Mouse (Mus musculus) limb, embryonic 13.5 days (tissue): ENCODE measurements around the gene Gpn3. TPM values are rescaled to one million over a fixed set of nuclear protein-coding genes. Genes with fewer than 3 reads are reported as not detected.

Experiments used
- ATAC-seq: fragments of 200-750 bp; cut with Nextera tagmentation; 2 replicates; pipeline ENCODE4 v1.8.0; 2017; ENCODE audit warnings: low read depth, moderate number of reproducible peaks, moderate TSS enrichment; ENCODE audit not compliant: low FRiP score
- H3K27ac ChIP-seq: fragments of 300-500 bp; sonication (generic); 2 replicates; pipeline ENCODE4 v1.5.1; 2015; ENCODE audit warnings: inconsistent platforms, mild to moderate bottlenecking, moderate library complexity
- H3K27me3 ChIP-seq: fragments of 300-500 bp; sonication (generic); 2 replicates; pipeline ENCODE4 v1.6.1; 2015; ENCODE audit warnings: mild to moderate bottlenecking, inconsistent platforms
- H3K36me3 ChIP-seq: fragments of 300-500 bp; sonication (generic); 2 replicates; pipeline ENCODE4 v1.6.1; 2015; ENCODE audit warnings: inconsistent platforms, mild to moderate bottlenecking, moderate library complexity
- H3K4me1 ChIP-seq: fragments of 300-500 bp; sonication (generic); 2 replicates; pipeline ENCODE4 v1.6.1; 2015; ENCODE audit warnings: inconsistent platforms
- H3K4me2 ChIP-seq: fragments of 300-500 bp; sonication (generic); replicated peaks from 2 replicates; pipeline ENCODE4 v1.6.1; 2015; ENCODE audit warnings: inconsistent platforms, mild to moderate bottlenecking, moderate library complexity
- H3K4me3 ChIP-seq: fragments of 300-500 bp; sonication (generic); 2 replicates; pipeline ENCODE4 v1.5.1; 2015; ENCODE audit warnings: moderate library complexity, mild to moderate bottlenecking, inconsistent platforms
- H3K9ac ChIP-seq: fragments of 300-500 bp; sonication (generic); 2 replicates; pipeline ENCODE4 v1.6.1; 2015; ENCODE audit warnings: mild to moderate bottlenecking, inconsistent platforms
- H3K9me3 ChIP-seq: fragments of 300-500 bp; sonication (generic); 2 replicates; pipeline ENCODE4 v1.6.1; 2016; ENCODE audit warnings: inconsistent platforms
- WGBS: fragments of 180-500 bp; shearing (Covaris S2); methylation state at CpG from one replicate; pipeline ENCODE4 v1.1.7; 2015; 5-methylcytosine and 5-hydroxymethylcytosine counted together
- polyA plus RNA-seq: library from polyadenylated mRNA; unstranded; fragments of >200 nt; fragmentation: Nextera tagmentation; extraction: Ambion mirVana; gene quantifications from 2 replicates; pipeline ENCODE4 v1.2.1, GENCODE M21; 2015

Gpn3 gene
- polyA plus RNA-seq, 1 experiment from 2014 or later = 78.2 TPM

GRCm38 (mm10) chr5:122392227-122393004 is 20.7 kb downstream of the Gpn3 start:
- WGBS = 16% methylated on average over 19 of the region's 19 CpGs
- H3K4me1 ChIP-seq = peaks cover 7% of the 10 kb centered on the region
- no peak overlapping the region for H3K27ac ChIP-seq
- peak overlapping the region; percentile 87 for H3K9ac ChIP-seq
- peak overlapping the region; percentile 84 for H3K4me3 ChIP-seq
- no peaks in the 10 kb centered on the region for H3K9me3 ChIP-seq
- peaks cover 22% of the 10 kb centered on the region for H3K36me3 ChIP-seq
- H3K27me3 ChIP-seq = no peaks in the 10 kb centered on the region
- peak; percentile 71; the same call in 1 of the 2 replicates for ATAC-seq
- H3K4me2 ChIP-seq = peak overlapping the region; percentile 80

- no peak overlapping the region for H3K4me2 ChIP-seq
- WGBS = 57% methylated on average over 2 of the region's 2 CpGs
- H3K27ac ChIP-seq = no peak overlapping the region
- no peaks in the 10 kb centered on the region for H3K9me3 ChIP-seq
- no peak overlapping the region for H3K9ac ChIP-seq
- ATAC-seq = no peak
- peaks cover 36% of the 10 kb centered on the region for H3K36me3 ChIP-seq
- 0 out of 2 replicates have a peak overlapping the region, but pooled peaks have one; percentile 4 for H3K4me3 ChIP-seq
- no peaks in the 10 kb centered on the region for H3K27me3 ChIP-seq
- peaks cover 7% of the 10 kb centered on the region for H3K4me1 ChIP-seq
These were observed 22.2 kb downstream of the Gpn3 start for GRCm38 (mm10) chr5:122393887-122394286.

- ATAC-seq = no peak
- peaks cover 7% of the 10 kb centered on the region for H3K4me1 ChIP-seq
- H3K27ac ChIP-seq = no peak overlapping the region
- WGBS = 89% methylated on average over 10 of the region's 10 CpGs
- peaks cover 63% of the 10 kb centered on the region for H3K36me3 ChIP-seq
- no peak overlapping the region for H3K4me3 ChIP-seq
- no peaks in the 10 kb centered on the region for H3K9me3 ChIP-seq
- H3K4me2 ChIP-seq = no peak overlapping the region
- H3K9ac ChIP-seq = no peak overlapping the region
- H3K27me3 ChIP-seq = no peaks in the 10 kb centered on the region
These were observed 25.1 kb downstream of the Gpn3 start for GRCm38 (mm10) chr5:122396791-122397190.

- peaks cover 70% of the 10 kb centered on the region for H3K36me3 ChIP-seq
These were observed 25.8 kb downstream of the Gpn3 start for GRCm38 (mm10) chr5:122397495-122397894.

GRCm38 (mm10) chr5:122399871-122400270 is 28.2 kb downstream of the Gpn3 start:
- H3K4me1 ChIP-seq = no peaks in the 10 kb centered on the region
- H3K27me3 ChIP-seq = no peaks in the 10 kb centered on the region
- H3K27ac ChIP-seq = no peak overlapping the region
- WGBS = 92% methylated on average over 8 of the region's 8 CpGs
- peaks cover 88% of the 10 kb centered on the region for H3K36me3 ChIP-seq
- H3K9ac ChIP-seq = no peak overlapping the region
- H3K4me2 ChIP-seq = no peak overlapping the region
- ATAC-seq = no peak
- no peak overlapping the region for H3K4me3 ChIP-seq
- H3K9me3 ChIP-seq = no peaks in the 10 kb centered on the region

More at GRCm38 (mm10) chr5:122397495-122397894, 25.8 kb downstream of the Gpn3 start:
- Histone ChIP-seq H3K4me1 (peaks cover 4% of the 10 kb centered on the region), H3K4me3 (no peak overlapping the region), H3K9ac (no peak overlapping the region), H3K4me2 (no peak overlapping the region), H3K27me3 (no peaks in the 10 kb centered on the region), H3K27ac (no peak overlapping the region), H3K9me3 (no peaks in the 10 kb centered on the region)
- WGBS = 90% methylated on average over 8 of the region's 8 CpGs
- no peak for ATAC-seq

- no peaks in the 10 kb centered on the region for H3K27me3 ChIP-seq
- ATAC-seq = no peak
- H3K36me3 ChIP-seq = peaks cover 92% of the 10 kb centered on the region
- no peak overlapping the region for H3K4me3 ChIP-seq
- WGBS = 82% methylated on average over 18 of the region's 18 CpGs
- H3K4me1 ChIP-seq = no peaks in the 10 kb centered on the region
- H3K4me2 ChIP-seq = no peak overlapping the region
- no peak overlapping the region for H3K27ac ChIP-seq
- no peak overlapping the region for H3K9ac ChIP-seq
- H3K9me3 ChIP-seq = no peaks in the 10 kb centered on the region
These were observed 29.1 kb downstream of the Gpn3 start for GRCm38 (mm10) chr5:122400628-122401302.

GRCm38 (mm10) chr5:122401303-122401640 is 29.6 kb downstream of the Gpn3 start:
- Histone ChIP-seq H3K4me1 (no peaks in the 10 kb centered on the region), H3K9me3 (no peaks in the 10 kb centered on the region), H3K9ac (no peak overlapping the region), H3K36me3 (peaks cover 97% of the 10 kb centered on the region), H3K4me2 (no peak overlapping the region), H3K4me3 (no peak overlapping the region), H3K27me3 (no peaks in the 10 kb centered on the region), H3K27ac (no peak overlapping the region)
- 24% methylated on average over 8 of the region's 8 CpGs for WGBS
- ATAC-seq = no peak; the same call in 1 of the 2 replicates

- Histone ChIP-seq H3K27me3 (no peaks in the 10 kb centered on the region), H3K9me3 (no peaks in the 10 kb centered on the region), H3K4me1 (no peaks in the 10 kb centered on the region), H3K4me2 (no peak overlapping the region), H3K9ac (no peak overlapping the region), H3K36me3 (peaks cover 98% of the 10 kb centered on the region), H3K4me3 (no peak overlapping the region), H3K27ac (no peak overlapping the region)
- ATAC-seq = no peak
- WGBS = 69% methylated on average over 13 of the region's 13 CpGs
These were observed 30.5 kb downstream of the Gpn3 start for GRCm38 (mm10) chr5:122402160-122402559.

GRCm38 (mm10) chr5:122402772-122403171 is 31.1 kb downstream of the Gpn3 start:
- Histone ChIP-seq H3K27ac (no peak overlapping the region), H3K27me3 (no peaks in the 10 kb centered on the region), H3K9ac (no peak overlapping the region), H3K9me3 (no peaks in the 10 kb centered on the region), H3K4me2 (no peak overlapping the region), H3K4me1 (no peaks in the 10 kb centered on the region), H3K36me3 (peaks cover 96% of the 10 kb centered on the region), H3K4me3 (no peak overlapping the region)
- no peak for ATAC-seq
- WGBS = 85% methylated on average over 5 of the region's 5 CpGs

GRCm38 (mm10) chr5:122403362-122403761 is 31.7 kb downstream of the Gpn3 start:
- ATAC-seq = no peak
- no peaks in the 10 kb centered on the region for H3K4me1 ChIP-seq
- WGBS = 92% methylated on average over 12 of the region's 12 CpGs

GRCm38 (mm10) chr5:122405537-122405936 is 33.9 kb downstream of the Gpn3 start:
- Histone ChIP-seq H3K9me3 (no peaks in the 10 kb centered on the region), H3K27ac (no peak overlapping the region), H3K9ac (no peak overlapping the region), H3K4me1 (no peaks in the 10 kb centered on the region), H3K4me3 (no peak overlapping the region), H3K4me2 (no peak overlapping the region), H3K27me3 (no peaks in the 10 kb centered on the region), H3K36me3 (peaks cover 82% of the 10 kb centered on the region)
- ATAC-seq = no peak
- 95% methylated on average over 10 of the region's 10 CpGs for WGBS

More at GRCm38 (mm10) chr5:122403362-122403761, 31.7 kb downstream of the Gpn3 start:
- H3K4me3 ChIP-seq = no peak overlapping the region
- no peak overlapping the region for H3K9ac ChIP-seq
- H3K4me2 ChIP-seq = no peak overlapping the region
- H3K9me3 ChIP-seq = no peaks in the 10 kb centered on the region
- H3K27ac ChIP-seq = no peak overlapping the region
- peaks cover 90% of the 10 kb centered on the region for H3K36me3 ChIP-seq
- no peaks in the 10 kb centered on the region for H3K27me3 ChIP-seq
